Mouse (Mus musculus): ENCODE data around the gene 2310061I04Rik. TPM values are rescaled to one million over a fixed set of nuclear protein-coding genes. Genes with fewer than 3 reads are reported as not detected.
A peak's percentile ranks its signal among the peaks of the same experiment; 100 is the strongest.

2310061I04Rik gene
- total RNA-seq, 2 experiments from 2014 or later, result 2.9 to 37.7 TPM

DNA sequence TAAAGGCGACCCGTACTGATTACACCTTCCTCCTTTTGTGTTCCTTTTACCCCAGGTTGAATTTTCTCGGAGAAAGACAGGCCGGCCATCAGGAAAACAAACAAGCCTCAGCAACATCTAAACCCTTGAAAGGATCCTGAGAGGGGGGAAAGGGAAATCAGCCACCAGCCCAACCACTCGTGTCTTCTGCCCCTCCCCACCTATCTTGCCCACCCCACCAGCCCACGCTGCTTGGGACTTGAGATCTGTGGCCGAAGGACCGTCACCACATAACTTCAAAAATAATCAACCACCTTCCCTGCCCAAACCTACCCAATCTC is 19.9 kb upstream of the 2310061I04Rik start:
- no peak for ATAC-seq (replicated peaks; ENCODE audit: low FRiP score, poor library complexity, severe bottlenecking)

- peak; percentile 71 for ATAC-seq (replicated peaks; ENCODE audit: low FRiP score, poor library complexity, severe bottlenecking)
Measured at GRCm38 (mm10) chr17:35916297-35917142, 19.3 kb upstream of the 2310061I04Rik start, which contains the start of the genes Mrps18b and Ppp1r10. Gene Mrps18b (minus strand): TSS chr17:35916389. Gene Ppp1r10 (plus strand): TSS chr17:35916434.

GRCm38 (mm10) chr17:35915538-35916296 is 18.5 kb upstream of the 2310061I04Rik start:
- ATAC-seq (replicated peaks; ENCODE audit: low FRiP score, poor library complexity, severe bottlenecking), result peak; percentile 4

DNA sequence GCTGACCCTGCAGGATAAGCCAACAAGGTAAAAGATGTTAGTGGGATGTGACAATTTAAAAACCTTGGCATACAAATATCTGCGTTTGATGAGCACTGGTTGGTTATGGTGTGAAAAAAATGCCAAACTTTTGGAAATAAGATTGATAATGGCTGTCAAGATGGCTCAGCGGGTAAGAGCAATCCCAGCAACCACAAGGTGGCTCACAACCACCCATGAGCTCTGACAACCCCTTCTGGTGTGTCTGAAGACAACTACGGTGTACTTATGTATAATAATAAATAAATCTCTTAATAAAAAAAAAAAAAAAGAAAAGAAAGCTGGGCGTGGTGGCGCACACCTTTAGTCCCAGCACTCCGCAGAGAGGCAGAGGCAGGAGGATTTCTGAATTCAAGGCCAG is 17.7 kb upstream of the 2310061I04Rik start:
- no peak for ATAC-seq (replicated peaks; ENCODE audit: low FRiP score, poor library complexity, severe bottlenecking)

- peak; percentile 96 for ATAC-seq (replicated peaks; ENCODE audit: low FRiP score, poor library complexity, severe bottlenecking)
Measured at GRCm38 (mm10) chr17:35909919-35910369, 12.7 kb upstream of the 2310061I04Rik start, which contains the start of gene Atat1. Gene Atat1 (minus strand): TSS chr17:35910075.

DNA sequence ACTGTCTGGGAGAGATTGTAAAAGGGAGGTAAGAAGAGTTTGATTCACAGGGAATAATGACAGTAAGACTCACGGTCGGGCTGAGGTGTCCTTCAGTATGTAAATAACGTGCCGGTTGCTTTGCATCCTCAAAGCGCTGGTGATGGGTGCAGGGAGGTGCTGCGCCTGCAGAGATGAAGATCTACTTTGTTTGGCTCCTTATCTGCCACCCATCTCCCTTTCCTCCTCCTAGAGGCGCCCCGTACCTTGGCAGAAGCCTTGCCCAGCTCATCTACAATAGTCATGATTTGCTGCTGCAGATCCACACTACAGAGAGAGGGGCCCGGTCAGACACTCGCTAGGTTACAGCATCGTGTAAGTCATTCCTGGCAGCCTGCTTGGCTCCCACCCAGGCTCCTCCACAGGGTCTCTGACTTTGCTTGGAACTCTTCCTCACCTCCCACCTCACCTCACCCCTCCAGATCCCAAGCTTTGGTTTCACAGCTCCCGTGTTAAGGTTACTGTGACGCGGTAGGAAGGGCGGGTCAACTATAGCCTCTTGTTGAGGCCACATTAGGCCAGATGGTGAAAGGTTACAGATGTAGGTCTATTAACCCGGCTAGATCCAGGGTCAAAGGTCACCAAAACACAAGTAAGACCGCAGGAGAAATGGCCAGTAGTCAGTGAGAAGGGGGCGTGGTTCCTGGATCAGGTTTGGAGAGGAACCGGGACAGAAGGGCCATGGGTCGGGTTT is 12.1 kb upstream of the 2310061I04Rik start:
- ATAC-seq (replicated peaks; ENCODE audit: low FRiP score, poor library complexity, severe bottlenecking), result peak; percentile 55; the same call in 1 of the 2 replicates

GRCm38 (mm10) chr17:35907609-35908008 is 10.4 kb upstream of the 2310061I04Rik start:
- ATAC-seq (replicated peaks; ENCODE audit: low FRiP score, poor library complexity, severe bottlenecking), result no peak

- no peak for ATAC-seq (replicated peaks; ENCODE audit: low FRiP score, poor library complexity, severe bottlenecking)
Measured at GRCm38 (mm10) chr17:35905587-35905986, 8.4 kb upstream of the 2310061I04Rik start.

GRCm38 (mm10) chr17:35903992-35904355 is 6.7 kb upstream of the 2310061I04Rik start:
- ATAC-seq (replicated peaks; ENCODE audit: low FRiP score, poor library complexity, severe bottlenecking), result no peak

GRCm38 (mm10) chr17:35903343-35903991 is 6.2 kb upstream of the 2310061I04Rik start:
- no peak for ATAC-seq (replicated peaks; ENCODE audit: low FRiP score, poor library complexity, severe bottlenecking)

DNA sequence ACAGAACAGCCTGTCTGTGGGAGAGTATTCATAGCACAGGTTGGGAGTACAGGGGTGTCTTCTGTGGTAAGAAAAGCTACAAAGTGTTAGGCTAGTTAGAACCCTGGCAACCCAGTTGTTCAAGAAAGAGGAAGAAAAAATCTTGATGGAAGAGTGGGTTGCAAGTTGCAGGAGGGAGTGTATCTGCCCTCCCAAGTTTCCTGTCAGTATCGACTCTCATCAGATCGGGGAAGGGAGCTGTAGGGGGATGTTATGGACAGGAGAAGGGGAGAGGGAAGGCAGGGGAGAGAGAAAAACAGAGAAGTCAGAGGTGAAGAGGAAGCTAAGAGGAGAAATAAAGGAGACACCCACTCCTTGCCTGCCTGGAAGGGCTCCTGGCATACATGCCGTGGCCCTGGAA is 3.4 kb upstream of the 2310061I04Rik start:
- ATAC-seq (replicated peaks; ENCODE audit: low FRiP score, poor library complexity, severe bottlenecking), result no peak

DNA sequence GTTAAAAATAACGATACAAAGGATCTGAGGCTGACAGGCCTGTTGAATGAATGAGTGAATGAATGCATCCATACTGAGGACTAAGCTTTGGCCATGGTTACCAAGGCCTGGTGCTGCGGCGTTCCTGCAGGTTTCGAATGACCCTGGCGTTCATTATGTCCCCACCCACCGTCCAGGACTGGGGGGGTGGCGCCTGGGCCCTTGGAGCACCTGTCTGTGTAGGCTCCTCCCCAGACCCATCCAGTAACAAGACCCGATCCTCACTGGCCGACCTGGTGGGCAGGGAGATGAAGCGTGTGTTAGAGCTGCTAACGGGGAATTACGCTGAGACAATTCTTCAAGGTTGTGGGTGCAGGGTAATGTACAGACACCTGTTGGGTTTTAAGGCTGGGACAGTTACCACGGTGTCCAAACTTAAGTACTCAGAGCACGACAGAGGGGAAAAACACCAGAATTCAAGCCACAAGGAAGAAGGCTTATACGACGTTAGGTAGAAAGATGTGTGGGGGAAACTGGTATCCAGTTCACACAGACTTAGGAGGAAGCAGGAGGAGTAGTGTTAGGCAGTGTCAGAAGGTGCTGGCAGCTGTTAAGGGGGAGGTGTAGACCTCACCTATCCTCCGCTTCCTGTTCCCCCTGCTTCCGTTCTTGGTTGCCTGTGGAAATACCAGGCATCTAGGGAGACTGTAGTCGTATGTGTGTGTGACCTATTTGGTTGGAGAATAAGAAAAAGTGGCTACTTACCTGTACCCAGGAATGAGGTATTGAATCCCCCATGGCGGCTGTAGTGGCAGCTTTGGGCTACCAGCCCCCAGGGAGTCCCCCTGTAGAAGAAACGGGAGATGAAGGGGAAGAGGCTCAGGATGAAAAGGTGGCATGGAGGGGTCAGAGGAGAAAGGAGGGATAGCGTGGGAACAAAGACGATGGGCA is 678 bp upstream of the 2310061I04Rik start:
- peak; percentile 47 for ATAC-seq (replicated peaks; ENCODE audit: low FRiP score, poor library complexity, severe bottlenecking)

- ATAC-seq (replicated peaks; ENCODE audit: low FRiP score, poor library complexity, severe bottlenecking), result no peak
Measured at GRCm38 (mm10) chr17:35887725-35888124, 9.5 kb downstream of the 2310061I04Rik start.

DNA sequence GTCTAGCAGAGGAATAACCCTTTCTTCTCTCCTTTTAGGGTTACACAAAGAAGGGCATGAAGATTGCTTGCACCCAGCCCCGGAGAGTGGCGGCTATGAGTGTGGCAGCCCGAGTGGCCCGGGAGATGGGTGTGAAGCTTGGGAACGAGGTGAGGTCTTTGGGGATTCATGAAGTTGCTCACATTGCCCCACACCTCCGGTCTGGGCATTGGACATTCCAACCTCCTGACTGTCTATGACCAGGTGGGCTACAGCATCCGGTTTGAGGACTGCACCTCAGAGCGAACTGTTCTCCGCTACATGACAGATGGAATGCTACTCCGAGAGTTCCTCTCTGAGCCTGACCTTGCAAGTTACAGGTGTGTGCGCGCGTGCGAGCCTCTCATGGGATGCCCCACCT is 13.5 kb downstream of the 2310061I04Rik start:
- ATAC-seq (replicated peaks; ENCODE audit: low FRiP score, poor library complexity, severe bottlenecking), result no peak

DNA sequence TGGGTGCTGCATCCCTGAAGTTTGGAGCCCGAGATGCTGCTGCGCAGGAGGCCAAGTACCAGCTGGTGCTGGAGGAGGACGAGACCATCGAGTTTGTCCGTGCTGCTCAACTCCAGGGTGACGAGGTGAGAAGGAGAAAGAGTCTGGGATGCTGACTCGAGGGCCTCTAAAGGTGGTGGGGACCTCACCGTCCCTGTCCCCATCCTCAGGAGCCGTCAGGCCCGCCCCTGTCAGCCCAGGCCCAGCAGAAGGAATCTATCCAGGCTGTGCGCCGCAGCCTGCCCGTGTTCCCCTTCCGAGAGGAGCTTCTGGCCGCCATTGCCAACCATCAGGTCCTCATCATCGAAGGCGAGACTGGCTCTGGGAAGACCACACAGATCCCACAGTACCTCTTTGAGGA is 14.3 kb downstream of the 2310061I04Rik start:
- no peak for ATAC-seq (replicated peaks; ENCODE audit: low FRiP score, poor library complexity, severe bottlenecking)

DNA sequence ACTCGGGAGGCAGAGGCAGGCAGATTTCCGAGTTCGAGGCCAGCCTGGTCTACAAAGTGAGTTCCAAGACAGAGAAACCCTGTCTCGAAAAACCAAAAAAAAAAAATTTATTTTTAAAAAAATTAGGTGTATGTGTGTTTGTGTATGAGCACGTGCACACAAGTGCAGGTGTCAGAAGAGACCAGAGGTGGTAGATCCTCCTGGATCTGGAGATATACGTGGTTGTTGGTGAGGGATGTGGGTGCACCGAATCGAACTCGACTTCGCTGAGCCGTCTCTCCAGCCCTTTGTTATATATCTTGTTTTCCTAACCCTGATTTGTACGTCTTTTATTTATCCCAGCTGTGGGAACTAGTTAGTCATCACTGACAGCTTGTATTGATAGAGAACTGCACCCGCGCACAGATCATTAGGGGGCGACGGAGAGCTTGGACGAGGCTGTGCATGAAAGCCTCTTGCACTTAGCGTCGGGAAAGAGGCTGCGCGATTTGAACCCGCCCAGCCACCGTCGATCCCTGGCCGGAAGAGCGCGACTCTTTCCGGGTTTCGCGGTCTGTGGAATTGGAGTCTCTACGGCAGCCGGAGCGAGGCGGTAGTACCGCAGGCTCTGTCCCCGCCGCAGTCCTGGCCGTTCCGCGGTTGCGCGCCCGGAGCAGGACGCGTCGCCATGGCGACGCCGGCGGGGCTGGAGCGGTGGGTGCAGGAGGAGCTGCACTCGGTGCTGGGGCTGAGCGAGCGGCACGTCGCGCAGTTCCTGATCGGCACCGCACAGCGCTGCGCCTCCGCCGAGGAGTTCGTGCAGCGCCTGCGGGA is 17.8 kb downstream of the 2310061I04Rik start, which contains the start of gene Dhx16:
TSS of gene Dhx16 (plus strand) at position 575 of the 813 bp plus-strand sequence.
- peak; percentile 96 for ATAC-seq (replicated peaks; ENCODE audit: low FRiP score, poor library complexity, severe bottlenecking)

DNA sequence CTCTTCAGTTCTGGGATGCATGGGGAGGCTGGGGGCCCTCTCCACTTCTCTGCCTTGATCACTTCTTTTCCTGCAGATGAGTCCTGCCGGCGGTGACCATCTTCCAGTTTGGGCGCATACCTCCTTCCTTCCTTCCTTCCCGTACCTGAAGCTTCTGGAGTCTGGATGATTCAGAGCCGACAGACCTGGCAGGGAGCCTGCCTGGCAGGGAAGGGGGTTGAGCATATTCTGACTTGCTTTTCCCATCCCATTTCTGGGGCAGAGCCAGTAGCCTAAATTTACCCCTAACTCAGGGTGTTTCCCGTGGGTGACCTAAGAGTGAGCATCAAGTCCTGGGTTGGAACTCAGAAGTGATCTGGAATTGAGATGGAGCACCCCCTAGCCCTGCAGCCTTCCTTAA is 22.5 kb downstream of the 2310061I04Rik start:
- no peak for ATAC-seq (replicated peaks; ENCODE audit: low FRiP score, poor library complexity, severe bottlenecking)
